Mouse (Mus musculus): ENCODE data around the gene Naa15.

Naa15 gene

DNA sequence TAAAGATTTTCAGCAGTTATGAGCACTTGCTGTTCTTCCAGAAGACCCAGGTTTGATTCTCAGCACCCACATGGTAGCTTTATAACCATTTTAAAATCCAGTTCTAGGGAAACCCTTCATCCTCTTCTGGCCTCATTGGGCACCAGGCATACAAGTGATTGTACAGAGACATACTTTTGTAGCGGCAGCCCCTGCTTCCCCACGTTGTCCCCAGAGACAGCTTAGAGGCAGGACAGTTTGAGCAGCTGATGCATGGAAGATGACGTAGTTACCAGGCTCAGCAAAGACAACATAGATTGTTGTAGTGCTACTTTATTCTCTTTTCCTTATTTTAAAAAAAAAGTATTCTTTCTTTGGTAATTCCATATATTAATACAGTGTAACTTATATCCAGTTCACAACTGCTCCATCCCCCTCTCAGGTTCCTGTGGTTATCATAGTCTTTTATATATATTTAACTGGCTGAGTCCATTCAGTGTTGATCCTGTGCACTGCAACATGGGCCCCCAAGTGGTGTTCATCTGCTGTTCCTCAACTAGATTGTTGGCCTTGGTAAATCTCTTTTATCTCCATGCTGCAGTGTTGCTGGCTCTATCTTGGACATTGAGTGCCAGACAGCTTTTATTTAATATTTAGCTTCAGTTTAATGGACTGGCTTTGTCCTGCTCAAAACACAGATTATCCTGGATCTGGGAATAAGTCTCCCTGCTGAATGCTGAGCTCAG, 20.1 kb downstream of the Naa15 start:
- DNase-seq (ENCODE audit: low spot score) = no peak

- DNase-seq (ENCODE audit: low spot score) = no peak
Measured at GRCm38 (mm10) chr3:51468530-51468929, 53.6 kb downstream of the Naa15 start.

GRCm38 (mm10) chr3:51475706-51476105, 60.8 kb downstream of the Naa15 start:
- no peak for DNase-seq (ENCODE audit: low spot score)

GRCm38 (mm10) chr3:51479893-51480292, 64.9 kb downstream of the Naa15 start:
- DNase-seq (ENCODE audit: low spot score) = no peak

DNA sequence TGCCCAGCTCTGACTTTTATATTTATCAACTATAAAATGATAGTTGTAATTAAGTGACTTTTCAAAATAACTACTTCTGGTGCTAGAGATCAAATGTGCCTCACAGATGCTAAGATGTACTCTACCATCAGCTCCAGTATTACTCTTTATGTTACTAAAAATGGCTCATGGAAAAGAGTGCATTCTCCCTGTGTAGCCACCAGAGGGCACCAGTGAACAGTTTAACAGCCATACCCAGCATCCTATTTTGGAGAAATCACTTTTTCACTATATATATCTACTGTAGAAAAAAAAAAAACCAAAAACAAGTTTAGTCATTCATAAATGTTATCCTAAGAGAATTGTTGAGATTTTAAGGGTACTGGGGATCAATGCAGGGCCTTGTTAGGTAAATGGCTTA, 66.1 kb downstream of the Naa15 start:
- DNase-seq (ENCODE audit: low spot score) = peak; percentile 71

DNA sequence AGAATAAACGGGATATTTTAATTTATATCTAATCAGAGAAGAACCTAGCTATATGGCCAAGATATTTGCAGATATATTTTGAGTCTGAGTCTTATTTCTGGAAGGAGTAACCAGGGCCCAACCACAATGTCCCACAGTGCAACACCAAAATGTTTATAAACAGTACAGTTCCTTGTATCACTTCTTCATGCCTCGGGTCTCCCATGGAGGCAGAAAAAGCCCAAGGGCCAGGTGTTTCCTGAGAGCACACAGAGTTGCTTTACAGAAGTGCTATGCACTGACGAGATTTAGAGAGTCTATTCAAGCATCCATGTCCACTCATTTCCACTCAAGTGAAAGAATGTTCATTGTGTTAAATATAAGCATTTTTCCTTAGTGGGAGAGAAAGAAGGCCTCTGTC, 66.9 kb downstream of the Naa15 start:
- DNase-seq (ENCODE audit: low spot score) = no peak

- no peak for DNase-seq (ENCODE audit: low spot score)
Measured at GRCm38 (mm10) chr3:51482781-51483180, 67.8 kb downstream of the Naa15 start.

DNA sequence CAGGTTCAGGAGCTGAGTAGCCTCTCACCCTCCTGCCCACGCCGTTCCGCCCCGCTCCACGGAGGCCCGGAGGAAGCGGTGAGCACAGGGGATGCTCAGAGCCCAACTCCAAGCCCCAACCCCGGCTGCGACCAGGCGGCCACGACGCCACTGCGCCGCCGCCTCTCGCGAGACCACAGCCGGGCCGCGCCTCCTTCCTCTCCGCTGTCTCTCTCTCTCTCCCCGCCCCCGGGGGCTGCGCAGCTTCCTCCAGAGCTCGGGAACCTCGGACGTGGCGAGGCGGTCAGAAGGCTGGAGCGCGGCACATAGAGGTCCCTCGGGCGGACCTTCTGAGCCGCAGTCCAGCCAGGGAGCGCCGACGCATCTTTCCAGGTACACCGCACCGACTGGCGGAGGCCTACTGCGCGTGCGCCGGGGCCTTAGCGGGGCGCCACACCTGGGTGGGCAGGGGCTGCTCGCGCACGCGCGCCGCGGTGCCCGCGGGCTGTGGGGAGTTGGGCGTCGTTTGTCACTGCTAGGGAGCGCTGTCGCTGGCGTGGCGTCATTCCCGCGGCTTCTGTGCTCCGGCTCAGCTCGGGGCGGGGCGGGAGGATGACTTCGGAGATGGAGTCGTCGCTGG, 68.9 kb downstream of the Naa15 start, which contains the start of gene Rab33b:
TSS of gene Rab33b (plus strand) at position 180 of the 619 bp plus-strand sequence.
- peak; percentile 95 for DNase-seq (ENCODE audit: low spot score)

GRCm38 (mm10) chr3:51484370-51484769, 69.4 kb downstream of the Naa15 start:
- DNase-seq (ENCODE audit: low spot score) = no peak

DNA sequence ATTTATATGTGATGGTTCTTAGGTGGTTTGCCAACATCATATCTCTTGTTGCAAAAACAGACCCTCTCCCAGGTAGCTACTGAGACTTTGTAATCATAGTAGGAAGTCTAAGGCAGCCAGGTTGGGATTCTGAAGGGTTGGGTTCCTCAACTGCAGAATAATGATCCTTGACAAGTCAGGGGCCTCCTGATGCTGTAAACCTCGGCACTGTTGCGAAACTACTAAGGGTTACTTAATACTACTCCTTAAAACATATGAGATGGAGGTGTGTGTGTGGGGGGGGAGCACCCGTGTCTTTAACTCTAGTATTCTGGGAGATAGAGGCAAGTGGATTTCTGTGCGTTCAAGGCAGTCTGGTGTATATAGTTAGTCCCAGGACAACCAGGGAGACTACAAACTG, 70.4 kb downstream of the Naa15 start:
- DNase-seq (ENCODE audit: low spot score) = no peak

DNA sequence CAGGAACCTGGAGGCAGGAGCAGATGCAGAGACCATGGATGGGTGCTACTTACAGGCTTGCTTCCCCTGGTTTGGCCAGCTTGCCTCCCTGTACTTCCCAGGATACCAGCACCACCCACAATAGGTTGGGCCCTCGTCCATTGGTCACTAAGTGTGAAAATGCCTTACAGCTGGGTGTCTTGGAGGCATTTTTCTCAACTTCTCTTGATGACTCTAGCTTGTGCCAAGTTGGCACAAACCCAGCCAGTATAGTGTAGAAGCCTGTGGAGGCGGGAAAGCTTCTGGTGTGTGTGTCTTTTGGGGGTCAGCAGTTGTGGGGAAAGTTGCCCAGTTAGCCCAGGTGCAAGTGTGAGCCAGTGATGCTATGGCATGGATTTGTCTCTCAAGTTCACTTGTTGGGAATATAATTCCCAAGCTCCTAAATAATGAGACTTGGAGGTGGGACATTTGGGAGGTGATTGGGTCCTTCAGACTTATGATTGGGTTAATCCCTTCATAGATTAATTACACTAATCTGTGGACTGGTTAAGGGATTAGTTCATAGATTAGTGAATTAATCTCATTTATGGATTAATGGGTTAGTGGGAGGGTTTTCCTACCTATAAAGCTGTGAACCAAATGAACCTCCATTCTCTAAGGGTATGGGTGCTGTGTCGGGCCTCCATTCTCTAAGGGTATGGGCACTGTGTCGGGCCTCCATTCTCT, 71.7 kb downstream of the Naa15 start:
- DNase-seq (ENCODE audit: low spot score) = no peak

- DNase-seq (ENCODE audit: low spot score) = no peak
Measured at GRCm38 (mm10) chr3:51490088-51490753, 75.3 kb downstream of the Naa15 start.

DNA sequence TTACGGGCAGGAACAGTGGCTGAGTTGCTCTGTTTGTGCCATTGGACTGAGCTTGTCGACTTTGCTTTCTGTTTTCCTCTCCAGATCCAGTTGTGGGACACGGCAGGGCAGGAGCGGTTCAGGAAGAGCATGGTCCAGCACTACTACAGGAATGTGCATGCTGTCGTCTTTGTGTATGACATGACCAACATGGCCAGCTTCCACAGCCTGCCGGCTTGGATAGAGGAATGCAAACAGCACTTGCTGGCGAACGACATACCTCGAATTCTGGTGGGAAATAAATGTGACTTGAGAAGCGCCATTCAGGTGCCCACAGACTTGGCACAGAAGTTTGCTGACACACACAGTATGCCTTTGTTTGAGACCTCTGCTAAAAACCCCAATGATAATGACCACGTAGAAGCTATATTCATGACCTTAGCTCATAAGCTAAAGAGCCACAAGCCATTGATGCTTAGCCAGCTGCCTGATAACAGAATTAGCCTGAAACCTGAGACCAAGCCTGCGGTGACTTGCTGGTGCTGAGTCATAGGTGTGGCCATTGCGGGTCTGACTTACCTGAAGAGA, 78.4 kb downstream of the Naa15 start:
- no peak for DNase-seq (ENCODE audit: low spot score)

DNA sequence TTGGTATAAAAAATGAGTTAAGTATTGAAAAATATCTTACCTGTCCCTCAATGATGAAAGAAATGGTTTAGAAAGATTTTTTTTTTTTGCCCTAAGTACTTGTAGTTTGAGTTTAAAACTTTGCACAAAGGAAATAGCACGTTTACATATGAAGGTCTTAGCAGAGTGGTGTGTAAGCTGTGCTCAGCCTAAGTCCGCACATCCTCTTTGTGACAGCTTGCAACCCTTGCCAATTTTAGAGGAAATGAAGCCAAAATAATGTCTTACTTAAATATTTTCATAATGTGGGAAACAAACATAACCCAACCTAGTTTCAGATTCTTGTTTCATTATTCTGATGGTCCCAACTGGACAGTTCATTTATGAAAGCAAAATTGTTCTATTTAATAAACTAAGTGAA, 79.5 kb downstream of the Naa15 start:
- DNase-seq (ENCODE audit: low spot score) = no peak

DNA sequence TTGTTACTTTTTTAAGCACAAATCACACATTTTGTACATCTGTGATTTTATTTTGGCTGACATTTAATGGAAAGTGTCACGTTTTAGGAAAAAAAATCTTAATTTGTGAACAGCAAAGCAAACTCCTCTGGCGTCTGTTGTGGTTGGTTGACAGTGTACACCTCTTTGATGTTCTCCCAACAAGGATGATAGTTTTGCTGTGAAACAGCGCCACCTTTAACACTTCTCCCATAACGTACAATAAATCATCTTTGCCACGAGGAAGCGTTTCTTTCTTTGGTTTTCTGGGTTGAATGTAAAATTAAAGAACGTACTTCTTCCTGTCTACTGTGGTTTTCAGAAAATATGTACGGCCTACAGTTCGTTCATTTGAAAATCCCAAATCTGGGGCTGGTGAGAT, 80.7 kb downstream of the Naa15 start:
- DNase-seq (ENCODE audit: low spot score) = no peak

- no peak for DNase-seq (ENCODE audit: low spot score)
Measured at GRCm38 (mm10) chr3:51497978-51498377, 83.0 kb downstream of the Naa15 start.

- DNase-seq (ENCODE audit: low spot score) = no peak
Measured at GRCm38 (mm10) chr3:51498659-51499058, 83.7 kb downstream of the Naa15 start.

GRCm38 (mm10) chr3:51499876-51500275, 84.9 kb downstream of the Naa15 start:
- no peak for DNase-seq (ENCODE audit: low spot score)

GRCm38 (mm10) chr3:51504385-51504952, 89.5 kb downstream of the Naa15 start:
- DNase-seq (ENCODE audit: low spot score) = no peak

GRCm38 (mm10) chr3:51505465-51505864, 90.5 kb downstream of the Naa15 start:
- peak; percentile 74 for DNase-seq (ENCODE audit: low spot score)

DNA sequence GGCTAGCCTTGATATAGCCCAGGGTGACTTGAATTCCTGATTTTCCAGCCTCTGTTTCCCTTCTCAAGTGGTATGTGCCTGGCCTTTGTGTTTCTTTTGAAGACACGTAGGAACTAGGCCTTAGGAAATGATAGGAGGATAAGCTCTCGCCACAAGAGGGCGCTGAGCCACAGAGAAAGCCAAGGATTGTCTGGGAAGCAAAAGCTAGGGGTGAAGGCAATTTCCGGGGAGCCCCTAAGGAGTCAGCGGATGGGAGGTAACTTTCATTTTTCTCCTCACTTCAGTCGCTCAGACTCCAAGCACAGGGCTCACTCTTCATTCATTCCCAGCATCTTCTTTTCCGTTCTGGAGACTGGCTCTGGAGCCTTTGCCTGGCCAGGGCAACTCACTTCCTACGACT, 96.0 kb downstream of the Naa15 start:
- peak; percentile 85 for DNase-seq (ENCODE audit: low spot score)

DNA sequence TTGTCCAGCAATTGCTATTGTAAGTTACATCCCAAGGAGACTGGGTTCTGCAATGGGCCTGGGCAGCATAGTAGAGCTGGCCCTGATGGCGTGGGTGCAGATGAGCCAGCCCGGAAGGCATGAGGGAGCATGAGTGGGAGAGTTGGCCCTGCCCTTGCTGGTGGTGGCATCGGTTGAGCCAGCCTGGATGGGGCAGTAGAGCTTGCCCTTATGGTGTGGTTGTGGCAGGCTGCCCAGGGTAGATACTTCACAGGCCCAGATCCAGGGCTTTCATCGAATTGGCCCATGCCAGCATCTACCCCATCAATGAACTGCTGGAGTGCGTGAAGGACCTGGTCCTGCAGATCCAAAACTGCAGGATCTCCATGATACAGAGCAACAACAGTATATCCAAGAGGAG, 97.0 kb downstream of the Naa15 start:
- DNase-seq (ENCODE audit: low spot score) = no peak

All from embryo, embryonic 10 days (tissue).